Comparison of ENCODE assay signal across 1 mouse cellular context in the genomic region with DNA sequence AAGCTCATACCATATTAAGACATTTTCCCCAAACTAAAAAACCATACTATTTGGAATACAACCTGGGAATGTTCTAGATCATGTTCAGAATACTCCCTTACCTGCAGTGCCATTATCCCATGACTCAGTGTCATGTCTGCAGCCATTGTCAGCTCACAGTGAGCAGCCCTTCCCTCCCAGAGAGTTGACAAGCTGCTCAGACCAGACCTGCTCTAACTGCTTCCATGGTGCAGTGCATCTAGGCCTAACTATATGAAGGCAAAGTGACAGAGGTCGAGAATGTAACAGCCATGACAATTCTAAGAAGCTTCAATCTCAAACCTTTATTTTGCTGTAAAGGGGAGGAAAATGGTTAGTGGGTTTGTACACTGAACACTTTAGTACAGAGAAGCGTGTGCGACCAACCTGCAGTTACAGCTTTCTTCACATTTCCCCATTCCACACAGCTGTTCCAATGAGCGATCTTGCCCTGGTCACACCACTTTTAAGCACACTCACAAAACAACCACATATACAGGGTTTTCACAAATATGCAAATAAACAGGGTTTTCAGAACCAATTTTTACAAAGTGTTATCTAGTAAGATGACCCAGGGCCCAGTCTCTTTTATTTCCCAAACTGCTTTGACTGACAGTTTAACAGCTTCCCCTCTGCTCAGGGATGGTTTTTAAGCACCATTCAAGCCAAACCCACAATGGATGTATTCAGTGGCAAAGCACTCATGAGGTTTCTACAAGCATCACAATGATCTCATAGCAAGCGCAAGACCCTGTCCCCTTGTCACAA.
TF ChIP-seq lines count a peak whose summit lies in the region.

No protein-coding gene starts in this region.

TF ChIP-seq in CH12.LX, 34 proteins besides CTCF, POLR2A, EP300 and RAD21:
- TF ChIP-seq MEF2A (IDR thresholded peaks at IDR 0.05; ENCODE audit: borderline replicate concordance, low read depth, low read length) (peak; percentile 44; the same call in 1 of the 2 replicates), ETS1 (conservative IDR thresholded peaks at IDR 0.05; ENCODE audit: low read depth, low read length) (0 out of 2 replicates have a peak, but pooled peaks have one; percentile 2), MAX (IDR thresholded peaks at IDR 0.05; ENCODE audit: low read length) (0 out of 2 replicates have a peak, but pooled peaks have one; percentile 17), ZKSCAN1 (IDR thresholded peaks at IDR 0.05; ENCODE audit: borderline replicate concordance, low read depth, low read length) (no peak), USF1 (IDR thresholded peaks at IDR 0.05; ENCODE audit: low read depth, low read length) (no peak), MAZ (IDR thresholded peaks at IDR 0.05; ENCODE audit: low read depth, low read length) (0 out of 2 replicates have a peak, but pooled peaks have one; percentile 45), ZMIZ1 (IDR thresholded peaks at IDR 0.05; ENCODE audit: low read depth, low read length) (peak; percentile 80; the same call in 1 of the 2 replicates), MXI1 (IDR thresholded peaks at IDR 0.05; ENCODE audit: low read depth, low read length) (peak; percentile 2; the same call in 1 of the 2 replicates), TCF12 (IDR thresholded peaks at IDR 0.05; ENCODE audit: low read depth, low read length) (no peak), NELFE (IDR thresholded peaks at IDR 0.05; ENCODE audit: low read depth, low read length) (peak; percentile 50; the same call in 1 of the 2 replicates), MAFK (IDR thresholded peaks at IDR 0.05; ENCODE audit: insufficient replicate concordance, low read length) (no peak), SIN3A (IDR thresholded peaks at IDR 0.05; ENCODE audit: low read length) (no peak; the same call in 1 of the 2 replicates), CHD2 (IDR thresholded peaks at IDR 0.05; ENCODE audit: low read length) (no peak; the same call in 1 of the 2 replicates), ZC3H11A (IDR thresholded peaks at IDR 0.05; ENCODE audit: low read depth, low read length) (no peak), KAT2A (IDR thresholded peaks at IDR 0.05; ENCODE audit: insufficient replicate concordance, low read length) (no peak), BHLHE40 (IDR thresholded peaks at IDR 0.05; ENCODE audit: low read depth, low read length) (peak; percentile 23; the same call in 1 of the 2 replicates), USF2 (conservative IDR thresholded peaks at IDR 0.05; ENCODE audit: low read depth, low read length) (no peak), RCOR1 (conservative IDR thresholded peaks at IDR 0.05; ENCODE audit: low read depth, low read length) (peak; percentile 48; the same call in 1 of the 2 replicates), ELF1 (IDR thresholded peaks at IDR 0.05; ENCODE audit: low read depth, low read length) (no peak), JUND (conservative IDR thresholded peaks at IDR 0.05; ENCODE audit: low read depth, low read length) (no peak), MYC (IDR thresholded peaks at IDR 0.05; ENCODE audit: low read depth, low read length) (peak; percentile 9; the same call in 1 of the 2 replicates), POLR2AphosphoS2 (IDR thresholded peaks at IDR 0.05; ENCODE audit: low read depth, low read length) (peak; percentile 10), SMC3 (IDR thresholded peaks at IDR 0.05; ENCODE audit: low read depth, low read length) (no peak; the same call in 1 of the 2 replicates), PAX5 (IDR thresholded peaks at IDR 0.05; ENCODE audit: low read length) (no peak), GABPA (IDR thresholded peaks at IDR 0.05; ENCODE audit: insufficient replicate concordance, low read depth, low read length) (no peak), HCFC1 (IDR thresholded peaks at IDR 0.05; ENCODE audit: low read depth, low read length) (peak; percentile 29; the same call in 1 of the 2 replicates), CHD1 (IDR thresholded peaks at IDR 0.05; ENCODE audit: low read depth, low read length) (peak; percentile 28), IRF4 (IDR thresholded peaks at IDR 0.05; ENCODE audit: low read depth, low read length) (no peak; the same call in 1 of the 2 replicates), UBTF (IDR thresholded peaks at IDR 0.05; ENCODE audit: low read depth, low read length) (no peak), E2F4 (IDR thresholded peaks at IDR 0.05; ENCODE audit: insufficient replicate concordance, low read depth, low read length) (no peak)
